ENCODE assay signal across 36 mouse cellular contexts in the genomic region with DNA sequence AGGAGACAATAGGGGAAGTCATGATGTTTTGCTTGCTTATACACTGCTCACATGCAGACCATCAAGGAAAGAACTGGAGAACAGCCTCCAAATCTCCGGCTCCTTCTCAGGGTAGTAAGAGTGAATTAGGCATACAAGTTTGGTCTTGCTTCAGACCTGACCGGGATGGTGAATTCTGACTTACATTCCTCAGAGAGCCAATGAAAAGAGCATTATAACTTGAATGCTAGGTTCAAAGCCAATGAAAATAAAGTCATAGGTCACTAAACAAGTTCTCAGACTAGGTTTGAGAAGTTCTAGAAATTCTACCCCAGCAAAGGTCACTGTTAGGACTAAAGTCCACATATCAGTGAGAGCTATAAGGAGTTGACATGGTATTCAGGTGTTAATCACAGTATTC. TPM values are rescaled to one million over a fixed set of nuclear protein-coding genes. Genes with fewer than 3 reads are reported as not detected.
"Had no signal": no experiment of that assay in that cellular context is flagged by ENCODE, and none has a peak within 500 bp of the region (broad histone marks: within the 10 kb centered on the region; RNA-seq: fewer than 3 reads in every experiment).

No protein-coding gene starts in this region.

- H3K27me3 ChIP-seq: heart, embryonic 12.5 days; heart, embryonic 13.5 days; heart, embryonic 15.5 days; hindbrain, embryonic 12.5 days; hindbrain, embryonic 13.5 days; hindbrain, embryonic 15.5 days; intestine, embryonic 15.5 days; kidney, embryonic 15.5 days had no signal

- H3K4me2 ChIP-seq: heart, embryonic 11.5 days; heart, embryonic 12.5 days; heart, embryonic 13.5 days; heart, embryonic 15.5 days; hindbrain, embryonic 12.5 days; hindbrain, embryonic 13.5 days; hindbrain, embryonic 14.5 days; hindbrain, embryonic 15.5 days; intestine, embryonic 15.5 days; kidney, embryonic 15.5 days had no signal

- H3K4me1 ChIP-seq: intestine, embryonic 15.5 days had no signal

- H3K9ac ChIP-seq: heart, embryonic 12.5 days; heart, embryonic 13.5 days; heart, embryonic 15.5 days; hindbrain, embryonic 12.5 days; hindbrain, embryonic 13.5 days; hindbrain, embryonic 14.5 days; hindbrain, embryonic 15.5 days; intestine, embryonic 15.5 days; kidney, embryonic 15.5 days had no signal

- H3K9me3 ChIP-seq: heart, embryonic 10.5 days; intestine, embryonic 15.5 days; kidney, embryonic 15.5 days had no signal

- H3K27ac ChIP-seq: heart, embryonic 10.5 days; heart, embryonic 13.5 days; heart, embryonic 15.5 days; hindbrain, embryonic 10.5 days; hindbrain, embryonic 12.5 days; hindbrain, embryonic 13.5 days; hindbrain, embryonic 14.5 days; hindbrain, embryonic 15.5 days; hindbrain, postnatal 0 days; intestine, embryonic 15.5 days; kidney, embryonic 15.5 days; kidney, postnatal 0 days; layer of hippocampus, adult 2 months; left cerebral cortex, adult 2 months had no signal

- DNase-seq: heart, postnatal 10 days; heart, postnatal 14 days; heart, postnatal 36 days; heart, postnatal 4 days; kidney, adult 11 months; kidney, adult 18-20 months; kidney, adult 2 months; kidney, adult 8-10 months; kidney, postnatal 10 days; kidney, postnatal 14 days; kidney, postnatal 25 days; kidney, postnatal 36 days; kidney, postnatal 4 days; layer of hippocampus, adult 9-11 months; layer of hippocampus, postnatal 36 days had no signal

- ATAC-seq: hindbrain, embryonic 16.5 days; hindbrain, postnatal 0 days; inflammation-experienced regulatory T-cells, adult 6 months; intestine, embryonic 15.5 days; intestine, embryonic 16.5 days; intestine, postnatal 0 days had no signal

- H3K4me3 ChIP-seq: heart, embryonic 10.5 days; heart, embryonic 12.5 days; heart, embryonic 13.5 days; heart, embryonic 15.5 days; hindbrain, embryonic 10.5 days; hindbrain, embryonic 12.5 days; hindbrain, embryonic 13.5 days; hindbrain, embryonic 15.5 days; intestine, embryonic 15.5 days; kidney, embryonic 15.5 days; layer of hippocampus, adult 2 months; left cerebral cortex, adult 2 months had no signal

RNA-seq across cellular contexts. Expression of gene Zfp708, which starts 20.5 kb away (rescaled TPM):
- polyA plus RNA-seq: large intestine, adult 2 months had no signal

RNA-seq across cellular contexts. Expression of gene Rslcan18, which starts 38.8 kb away (rescaled TPM):
- polyA plus RNA-seq: hindbrain, embryonic 10.5 days; hindbrain, embryonic 14.5 days; hindbrain, postnatal 0 days had no signal
